Mouse (Mus musculus): ENCODE data around the gene Gpd1. TPM values are rescaled to one million over a fixed set of nuclear protein-coding genes. Genes with fewer than 3 reads are reported as not detected.

The Gpd1 gene
- total and polyA plus RNA-seq, 2 experiments from 2014 or later: 9.0 to 16.4 TPM

- Histone ChIP-seq H3K36me3 (replicated peaks; ENCODE audit: control insufficient read depth, insufficient read depth, low read length) (peaks cover 10% of the 10 kb centered on the region), H3K27me3 (ENCODE audit: control insufficient read depth, insufficient read depth, low read length) (no peaks in the 10 kb centered on the region), H3K4me3 (ENCODE audit: low read depth, low read length) (peak within 1 kb of the TSS; percentile 96), H3K4me1 (ENCODE audit: control insufficient read depth, insufficient read depth) (peaks cover 31% of the 10 kb centered on the region), H3K4me2 (ENCODE audit: low read depth, low read length) (peak within 1 kb of the TSS; percentile 70), H3K9me3 (replicated peaks; ENCODE audit: control insufficient read depth, low read length) (no peaks in the 10 kb centered on the region), H3K27ac (ENCODE audit: low read depth) (peak within 1 kb of the TSS; percentile 99), H3K9ac (replicated peaks; ENCODE audit: low read depth, low read length) (peak within 1 kb of the TSS; percentile 97)
- TF ChIP-seq EP300 (IDR thresholded peaks at IDR 0.05; ENCODE audit: low read depth) (peak; percentile 57; the same call in 1 of the 2 replicates), CTCF (IDR thresholded peaks at IDR 0.05; ENCODE audit: low read depth) (peak; percentile 83)
- under 1% methylated on average over 62 of the region's 71 CpGs for WGBS
- peak; percentile 87 for ATAC-seq (ENCODE audit: insufficient read depth, low read depth)
- DNase-seq (ENCODE audit: low spot score): peak; percentile 94
Measured at GRCm38 (mm10) chr15:99701999-99702900, 15.1 kb upstream of the Gpd1 start, which contains the start of gene Smarcd1. Gene Smarcd1, plus strand, starts transcription at chr15:99702129.

- Histone ChIP-seq H3K9ac (replicated peaks; ENCODE audit: low read depth, low read length) (peak overlapping the region; percentile 97), H3K4me2 (ENCODE audit: low read depth, low read length) (peak overlapping the region; percentile 70), H3K4me3 (ENCODE audit: low read depth, low read length) (peak overlapping the region; percentile 96), H3K36me3 (replicated peaks; ENCODE audit: control insufficient read depth, insufficient read depth, low read length) (peaks cover 19% of the 10 kb centered on the region), H3K4me1 (ENCODE audit: control insufficient read depth, insufficient read depth) (peaks cover 31% of the 10 kb centered on the region), H3K9me3 (replicated peaks; ENCODE audit: control insufficient read depth, low read length) (no peaks in the 10 kb centered on the region), H3K27me3 (ENCODE audit: control insufficient read depth, insufficient read depth, low read length) (no peaks in the 10 kb centered on the region), H3K27ac (ENCODE audit: low read depth) (peak overlapping the region; percentile 99)
- no peak for ATAC-seq (ENCODE audit: insufficient read depth, low read depth)
- TF ChIP-seq CTCF (IDR thresholded peaks at IDR 0.05; ENCODE audit: low read depth) (no peak), EP300 (IDR thresholded peaks at IDR 0.05; ENCODE audit: low read depth) (no peak)
- 67% methylated on average over 9 of the region's 9 CpGs for WGBS
- no peak for DNase-seq (ENCODE audit: low spot score)
Measured at GRCm38 (mm10) chr15:99703104-99703503, 14.2 kb upstream of the Gpd1 start.

- H3K4me2 ChIP-seq (ENCODE audit: low read depth, low read length): peak overlapping the region; percentile 70
- 46% methylated on average over 5 of the region's 5 CpGs for WGBS
- H3K9ac ChIP-seq (replicated peaks; ENCODE audit: low read depth, low read length): peak overlapping the region; percentile 34; the same call in 1 of the 2 replicates
- no peaks in the 10 kb centered on the region for H3K27me3 ChIP-seq (ENCODE audit: control insufficient read depth, insufficient read depth, low read length)
- ATAC-seq (ENCODE audit: insufficient read depth, low read depth): no peak
- H3K27ac ChIP-seq (ENCODE audit: low read depth): peak overlapping the region; percentile 99
- DNase-seq (ENCODE audit: low spot score): no peak
- H3K4me3 ChIP-seq (ENCODE audit: low read depth, low read length): no peak overlapping the region; the same call in 1 of the 2 replicates
- peaks cover 24% of the 10 kb centered on the region for H3K36me3 ChIP-seq (replicated peaks; ENCODE audit: control insufficient read depth, insufficient read depth, low read length)
- H3K9me3 ChIP-seq (replicated peaks; ENCODE audit: control insufficient read depth, low read length): no peaks in the 10 kb centered on the region
- TF ChIP-seq EP300 (IDR thresholded peaks at IDR 0.05; ENCODE audit: low read depth) (no peak), CTCF (IDR thresholded peaks at IDR 0.05; ENCODE audit: low read depth) (no peak)
- peaks cover 31% of the 10 kb centered on the region for H3K4me1 ChIP-seq (ENCODE audit: control insufficient read depth, insufficient read depth)
Measured at GRCm38 (mm10) chr15:99703676-99704040, 13.7 kb upstream of the Gpd1 start.

- H3K4me2 ChIP-seq (ENCODE audit: low read depth, low read length): peak overlapping the region; percentile 70
- peaks cover 31% of the 10 kb centered on the region for H3K4me1 ChIP-seq (ENCODE audit: control insufficient read depth, insufficient read depth)
- no peak for DNase-seq (ENCODE audit: low spot score)
- H3K36me3 ChIP-seq (replicated peaks; ENCODE audit: control insufficient read depth, insufficient read depth, low read length): peaks cover 29% of the 10 kb centered on the region
- peak overlapping the region; percentile 36 for H3K9ac ChIP-seq (replicated peaks; ENCODE audit: low read depth, low read length)
- ATAC-seq (ENCODE audit: insufficient read depth, low read depth): peak; percentile 4; the same call in 1 of the 2 replicates
- no peaks in the 10 kb centered on the region for H3K27me3 ChIP-seq (ENCODE audit: control insufficient read depth, insufficient read depth, low read length)
- TF ChIP-seq CTCF (IDR thresholded peaks at IDR 0.05; ENCODE audit: low read depth): no peak
- no peak for TF ChIP-seq EP300 (IDR thresholded peaks at IDR 0.05; ENCODE audit: low read depth)
- no peaks in the 10 kb centered on the region for H3K9me3 ChIP-seq (replicated peaks; ENCODE audit: control insufficient read depth, low read length)
- WGBS: 26% methylated on average over 23 of the region's 23 CpGs
- H3K4me3 ChIP-seq (ENCODE audit: low read depth, low read length): peak overlapping the region; percentile 26
- H3K27ac ChIP-seq (ENCODE audit: low read depth): peak overlapping the region; percentile 99
Measured at GRCm38 (mm10) chr15:99704041-99704681, 13.2 kb upstream of the Gpd1 start.

GRCm38 (mm10) chr15:99704881-99705280 lies 12.4 kb upstream of the Gpd1 start:
- H3K9me3 ChIP-seq (replicated peaks; ENCODE audit: control insufficient read depth, low read length): no peaks in the 10 kb centered on the region
- H3K4me1 ChIP-seq (ENCODE audit: control insufficient read depth, insufficient read depth): peaks cover 31% of the 10 kb centered on the region
- peak; percentile 64 for ATAC-seq (ENCODE audit: insufficient read depth, low read depth)
- H3K27ac ChIP-seq (ENCODE audit: low read depth): peak overlapping the region; percentile 99
- no peak for TF ChIP-seq EP300 (IDR thresholded peaks at IDR 0.05; ENCODE audit: low read depth)
- H3K4me3 ChIP-seq (ENCODE audit: low read depth, low read length): peak overlapping the region; percentile 26
- H3K4me2 ChIP-seq (ENCODE audit: low read depth, low read length): peak overlapping the region; percentile 70
- 16% methylated on average over 7 of the region's 7 CpGs for whole genome bisulfite sequencing
- H3K9ac ChIP-seq (replicated peaks; ENCODE audit: low read depth, low read length): peak overlapping the region; percentile 36; the same call in 1 of the 2 replicates
- H3K36me3 ChIP-seq (replicated peaks; ENCODE audit: control insufficient read depth, insufficient read depth, low read length): peaks cover 36% of the 10 kb centered on the region
- peak; percentile 83 for DNase-seq (ENCODE audit: low spot score)
- H3K27me3 ChIP-seq (ENCODE audit: control insufficient read depth, insufficient read depth, low read length): no peaks in the 10 kb centered on the region
